Mouse (Mus musculus) gastrocnemius, postnatal 10 days (tissue): Measurements from ENCODE around the gene Cd44. TPM values are rescaled to one million over a fixed set of nuclear protein-coding genes. Genes with fewer than 3 reads are reported as not detected.
A peak's percentile ranks its signal among the peaks of the same experiment; 100 is the strongest.

Source experiments
- DNase-seq: peaks from one replicate; pipeline ENCODE4 v3.0.0; 2021; ENCODE audit warnings: mixed read lengths
- long read RNA-seq, 2 experiments: library from polyadenylated mRNA; stranded (forward); transcript quantifications; one replicate each; pipeline ENCODE4 v2.0.0; 2021
- total RNA-seq, 2 experiments: library from RNA; stranded (reverse); gene quantifications; 2 replicates each; pipeline ENCODE4 v1.2.3; 2021

Cd44 gene
- 10 to 100 TPM; 25.0 to 39.2 TPM for total RNA-seq
- long read RNA-seq, experiment 1, transcript Cd44-203 (9 exons, 2,848 nt), result major isoform, 25 of 28 reads
- long read RNA-seq, experiment 1, partial matches to known transcripts, result 3 of 28 reads
- long read RNA-seq, experiment 1, other reads (novel, unspliced or antisense), result 0 of 28 reads
- long read RNA-seq, experiment 2, transcript Cd44-203 (9 exons, 2,848 nt), result major isoform, 17 of 20 reads
- long read RNA-seq, experiment 2, partial matches to known transcripts, result 1 of 20 reads
- long read RNA-seq, experiment 2, other reads (novel, unspliced or antisense), result 2 of 20 reads

DNA sequence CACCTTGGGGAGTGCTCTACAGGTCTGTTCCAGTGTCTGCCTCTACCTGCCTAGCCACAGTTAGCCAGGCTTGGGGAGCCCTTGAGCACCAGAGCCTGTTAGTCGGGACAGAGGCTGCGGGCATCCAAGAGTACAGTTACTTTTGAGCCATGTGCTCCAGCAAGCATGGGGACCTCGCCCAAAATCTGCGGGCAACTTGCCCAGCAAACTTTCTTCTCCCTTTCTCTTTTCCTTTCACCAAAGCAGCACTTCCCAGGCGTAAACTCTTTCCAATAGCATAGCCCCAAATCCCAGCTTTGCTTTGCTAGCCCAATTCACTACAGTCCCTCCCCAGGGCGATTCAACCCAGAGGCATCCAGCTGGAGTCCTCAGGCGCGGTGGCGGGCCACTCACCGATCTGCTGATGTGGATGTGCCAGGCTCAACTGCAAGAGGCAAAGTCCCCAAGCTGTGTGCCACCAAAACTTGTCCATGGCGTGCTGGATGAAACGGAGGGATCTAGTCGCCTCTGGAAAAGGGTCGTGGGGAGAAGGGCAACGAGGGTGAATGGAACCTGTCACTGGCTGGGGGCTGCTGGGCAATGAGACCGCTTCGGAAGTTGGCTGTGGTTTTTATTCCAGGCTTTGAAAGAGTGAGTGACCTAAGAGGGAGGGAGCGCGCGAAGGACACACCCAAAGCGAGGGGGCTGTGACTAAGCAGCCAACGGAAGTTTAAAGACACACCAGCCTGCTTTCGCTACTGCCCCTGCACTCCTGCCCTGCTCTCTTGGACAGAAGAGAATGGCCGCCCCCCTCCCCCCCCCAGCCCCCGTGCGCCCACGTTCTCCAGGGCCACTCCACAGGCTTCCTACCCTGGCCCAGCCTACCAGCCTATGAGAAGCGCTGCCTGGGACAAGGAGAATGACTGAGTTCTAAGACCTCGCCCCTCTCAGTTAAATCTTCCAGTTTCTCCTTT, at the start of gene Cd44:
TSS of gene Cd44 (minus strand) at position 791 of the 953 bp plus-strand sequence.
- DNase-seq, result peak; percentile 74

DNA sequence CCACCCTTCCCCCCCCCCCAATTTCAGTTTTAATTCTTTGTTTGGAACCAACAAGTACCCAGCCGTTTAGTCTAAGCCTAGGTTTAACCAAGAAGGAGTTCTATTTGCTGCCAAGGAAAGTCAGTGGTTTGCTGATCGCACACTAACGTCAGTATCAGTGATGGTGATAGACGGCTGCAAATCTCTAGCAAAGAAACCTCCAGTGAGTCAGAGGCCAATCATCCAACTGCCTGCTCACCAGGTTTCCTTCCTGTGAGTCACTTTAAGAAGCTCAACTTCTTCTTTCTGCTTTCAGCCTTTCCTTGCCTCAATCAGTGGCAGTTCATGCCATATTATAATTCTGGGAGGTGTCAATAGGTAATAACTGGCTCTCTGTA, 47.0 kb upstream of the Cd44 start:
- DNase-seq, result no peak

DNA sequence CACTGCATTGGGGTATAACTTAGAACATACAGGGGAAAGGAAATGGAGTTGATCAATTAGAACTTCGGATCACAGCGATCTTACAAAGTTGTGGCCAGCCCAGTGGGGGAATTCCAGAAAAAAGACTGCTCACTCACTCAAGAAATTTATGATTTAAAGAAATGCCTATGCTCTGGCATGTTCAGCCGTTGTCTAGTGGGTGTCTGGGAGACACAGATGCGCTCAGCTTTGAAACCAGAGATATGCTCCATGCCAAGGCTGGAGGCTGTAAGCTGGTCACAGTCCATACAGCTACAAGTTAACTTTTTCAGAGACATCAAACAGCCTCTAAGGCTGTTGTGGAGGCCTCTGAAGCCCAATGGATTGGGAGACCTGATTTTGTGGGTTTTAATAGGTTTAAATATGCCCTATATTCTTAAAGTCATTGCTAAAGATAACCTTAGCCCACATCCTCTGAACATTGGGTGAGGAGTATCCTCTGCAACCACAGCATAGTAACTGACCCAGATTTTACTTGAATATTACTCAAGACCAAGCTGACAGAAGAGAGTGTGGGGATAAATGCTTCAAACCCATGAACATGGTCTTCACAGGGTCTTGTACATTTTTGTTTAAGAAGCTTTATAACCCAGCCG, 46.5 kb upstream of the Cd44 start:
- no peak for DNase-seq

DNA sequence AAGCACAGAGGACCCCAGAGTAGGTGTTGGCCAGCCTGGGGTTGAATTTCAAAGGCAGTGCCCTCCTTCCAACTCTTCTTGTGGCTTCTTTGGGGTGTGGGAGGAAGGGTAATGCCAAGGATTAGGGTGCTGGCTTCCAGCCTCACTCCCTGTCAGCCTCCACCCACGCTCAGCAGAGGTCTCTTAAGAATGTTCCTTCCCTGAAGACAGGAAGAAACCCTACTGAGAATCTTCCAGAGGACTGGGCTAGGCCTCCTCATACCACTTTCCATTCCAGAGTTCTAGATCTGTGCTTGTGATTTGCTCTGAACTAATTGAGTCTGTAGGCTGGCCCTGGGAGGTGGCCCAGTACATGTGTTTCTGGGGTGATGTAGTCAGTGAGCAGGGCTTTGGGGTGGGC, 43.6 kb upstream of the Cd44 start:
- no peak for DNase-seq

DNA sequence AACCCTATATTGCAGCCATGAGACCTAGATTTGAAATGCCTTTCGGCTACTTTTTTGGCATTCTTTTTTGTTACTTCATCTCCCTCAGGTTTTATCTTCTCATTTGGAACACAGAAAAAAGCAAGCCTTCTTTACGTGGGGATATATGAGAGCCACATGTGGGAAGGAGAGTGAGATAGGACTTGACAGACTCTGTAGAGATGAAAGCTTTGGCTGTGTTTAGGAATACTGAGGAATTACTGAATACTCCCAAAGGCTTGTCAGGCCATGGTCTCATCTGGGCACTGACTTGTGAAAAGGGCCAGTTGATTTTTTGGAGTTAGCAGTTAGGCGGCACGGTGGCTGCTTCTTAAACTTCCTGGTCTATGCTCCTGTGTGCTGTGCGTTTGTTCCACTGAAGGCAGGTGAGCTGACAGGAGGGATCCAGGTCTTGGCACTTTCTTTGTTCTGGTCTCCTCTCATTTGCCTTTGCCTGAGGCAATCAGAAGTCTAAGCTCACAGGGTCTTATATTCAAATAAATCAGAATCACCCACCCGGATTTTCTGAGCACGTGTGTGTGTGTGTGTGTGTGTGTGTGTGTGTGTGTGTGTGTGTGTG, 43.0 kb upstream of the Cd44 start:
- DNase-seq, result no peak

DNA sequence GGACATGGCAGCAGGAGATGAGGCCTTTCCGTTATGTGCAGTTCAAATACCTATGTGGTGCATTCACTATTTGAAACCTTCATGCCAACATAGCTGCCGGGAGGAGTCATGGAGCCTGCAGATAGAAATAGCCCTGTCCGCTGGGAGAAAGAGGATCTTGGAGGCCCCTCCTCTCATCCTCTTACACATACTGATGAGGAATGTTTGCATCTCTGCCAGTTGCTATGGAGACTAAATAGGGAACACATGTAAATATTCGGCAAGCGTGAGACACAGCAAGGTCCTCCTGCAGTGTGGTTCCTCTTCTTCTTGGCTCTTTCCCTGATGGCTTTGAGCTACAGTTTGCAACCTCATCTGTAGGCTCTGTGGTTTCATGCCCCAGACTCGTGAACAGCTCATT, 42.5 kb upstream of the Cd44 start:
- no peak for DNase-seq

DNA sequence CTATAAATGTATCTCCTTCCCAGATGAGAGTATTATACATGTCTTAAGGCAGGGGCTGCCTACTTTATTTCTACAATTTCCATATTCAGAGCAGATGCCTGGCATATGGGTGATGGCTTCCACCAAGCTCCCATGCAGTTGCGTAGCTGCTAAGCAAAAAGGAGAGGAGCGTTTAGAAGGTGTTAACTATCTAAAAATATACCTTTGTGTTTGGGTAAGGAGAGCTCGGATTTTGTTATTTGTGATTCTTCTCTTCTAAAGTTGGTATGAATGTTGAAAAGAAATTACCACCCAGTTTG, 41.3 kb upstream of the Cd44 start:
- DNase-seq, result no peak

DNA sequence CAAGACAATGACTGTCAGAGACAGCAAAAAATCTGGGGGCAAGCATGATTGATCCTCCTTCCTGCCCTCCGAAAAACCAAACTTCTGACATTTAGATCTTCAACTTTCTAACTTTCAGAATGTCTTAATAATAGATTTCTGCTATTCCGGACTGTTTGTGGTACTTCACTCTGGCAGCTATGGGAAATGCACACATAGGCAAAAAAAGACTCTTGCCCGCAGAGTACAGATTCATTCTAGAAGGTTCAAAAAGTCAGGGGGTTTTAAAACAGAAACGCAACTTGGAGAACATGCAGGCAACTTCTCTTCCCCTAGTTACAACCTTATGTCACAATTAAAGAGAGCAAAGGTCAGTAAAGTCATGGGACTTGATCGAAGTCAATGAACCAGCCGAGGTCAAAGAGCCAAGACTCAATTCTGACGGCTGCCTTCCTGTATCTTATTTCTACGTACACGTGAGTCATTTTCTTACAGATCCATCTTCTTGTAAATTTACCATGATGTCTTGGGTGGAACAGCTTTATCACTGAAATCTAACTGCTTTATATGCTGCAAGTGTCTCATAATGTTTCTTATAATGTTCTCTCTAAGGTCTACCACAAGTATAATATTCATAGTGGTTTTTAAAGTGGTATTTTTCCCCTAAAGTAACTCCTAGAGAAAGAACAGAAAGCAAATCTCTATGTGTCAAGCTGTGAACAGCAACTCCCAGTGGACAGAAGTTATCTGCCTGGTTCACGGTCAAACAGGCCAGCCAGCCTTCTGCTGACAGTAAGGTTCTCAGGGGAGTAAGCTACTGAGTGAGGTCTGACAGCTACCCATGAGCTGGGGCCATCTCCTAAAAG, 40.7 kb upstream of the Cd44 start:
- no peak for DNase-seq

DNA sequence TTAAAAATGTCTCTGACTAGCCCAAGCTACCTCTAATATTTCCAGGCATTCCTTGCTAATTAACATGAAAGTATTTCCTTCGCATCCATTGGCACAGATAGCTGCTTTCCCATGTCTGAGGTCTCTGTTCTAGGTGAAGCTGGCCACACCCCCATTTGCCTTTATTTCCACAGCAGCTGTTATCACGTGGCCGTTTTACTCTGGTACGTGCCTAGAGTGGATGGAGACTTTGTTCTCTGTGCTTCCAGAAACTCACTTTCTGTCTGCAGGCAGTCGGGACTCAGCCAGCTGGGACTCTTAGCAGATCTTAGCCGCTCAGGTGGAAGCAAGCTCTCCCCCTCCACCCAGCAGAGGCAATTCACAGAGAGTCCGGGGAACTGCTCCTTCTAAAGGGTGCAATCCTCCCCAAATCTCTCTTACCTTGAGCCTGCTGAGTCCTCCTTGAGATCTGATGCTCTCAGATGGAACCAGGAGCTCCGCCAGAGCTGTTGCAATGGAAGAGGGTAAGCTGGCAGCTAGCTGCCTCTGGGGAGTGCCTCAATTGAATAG, 39.4 kb upstream of the Cd44 start:
- DNase-seq, result no peak

DNA sequence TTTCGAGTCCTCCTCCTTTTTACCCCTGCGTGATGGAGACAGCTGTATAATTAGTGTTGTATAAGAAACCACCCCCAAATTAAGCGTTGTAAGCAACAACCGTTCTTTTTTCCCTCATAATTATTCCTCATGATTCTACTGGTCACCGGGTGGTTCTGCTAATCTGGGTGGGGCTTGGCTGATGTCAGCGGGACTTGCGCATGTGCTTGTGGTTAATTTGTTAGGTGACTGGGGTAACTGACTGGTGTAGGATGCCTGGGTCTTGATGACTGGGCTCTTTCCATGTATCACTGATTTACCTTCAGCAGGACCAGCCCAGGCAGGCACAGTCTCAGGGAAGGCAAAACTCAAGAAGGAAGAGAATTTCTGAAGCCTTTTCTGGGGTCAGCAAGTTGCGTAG, 38.7 kb upstream of the Cd44 start:
- DNase-seq, result no peak

DNA sequence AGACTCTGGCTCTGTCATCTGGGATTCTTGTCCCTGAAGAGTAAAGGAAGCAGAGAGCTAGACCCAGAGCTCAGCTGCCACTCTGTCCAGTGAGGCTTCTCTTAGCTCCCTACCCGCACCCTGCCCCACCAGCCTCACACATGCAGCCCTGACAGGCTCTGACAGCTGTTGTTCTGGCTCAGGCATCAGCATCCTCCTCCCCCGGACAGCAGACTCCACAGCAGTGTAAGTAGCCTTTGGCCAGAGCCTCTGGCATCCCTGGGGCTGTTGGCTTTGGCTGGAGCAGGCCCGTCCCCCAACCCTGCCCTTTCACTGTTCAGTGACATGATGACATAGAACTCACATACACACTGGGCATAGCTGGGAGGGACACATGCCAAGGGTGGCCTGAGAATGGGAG, 35.4 kb upstream of the Cd44 start:
- DNase-seq, result peak; percentile 47

DNA sequence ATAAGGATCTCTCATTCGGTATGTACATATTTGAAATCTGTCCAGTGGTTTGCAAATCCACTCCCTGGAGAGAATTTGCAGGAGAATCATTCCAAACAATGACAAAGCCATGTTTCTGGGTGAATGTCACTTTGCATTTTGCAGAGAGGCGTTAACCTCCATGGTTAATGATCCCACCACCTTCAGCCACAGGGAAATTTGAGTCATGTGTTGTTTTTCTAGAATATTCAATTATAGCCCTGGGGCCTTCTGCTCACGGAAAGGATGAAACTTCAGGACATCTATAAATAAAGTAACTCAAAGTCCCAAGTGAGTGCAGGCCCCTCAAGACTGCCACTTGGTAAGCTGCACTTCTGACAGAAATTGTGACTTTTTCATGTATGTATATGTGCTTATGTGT, 33.4 kb upstream of the Cd44 start:
- DNase-seq, result no peak

DNA sequence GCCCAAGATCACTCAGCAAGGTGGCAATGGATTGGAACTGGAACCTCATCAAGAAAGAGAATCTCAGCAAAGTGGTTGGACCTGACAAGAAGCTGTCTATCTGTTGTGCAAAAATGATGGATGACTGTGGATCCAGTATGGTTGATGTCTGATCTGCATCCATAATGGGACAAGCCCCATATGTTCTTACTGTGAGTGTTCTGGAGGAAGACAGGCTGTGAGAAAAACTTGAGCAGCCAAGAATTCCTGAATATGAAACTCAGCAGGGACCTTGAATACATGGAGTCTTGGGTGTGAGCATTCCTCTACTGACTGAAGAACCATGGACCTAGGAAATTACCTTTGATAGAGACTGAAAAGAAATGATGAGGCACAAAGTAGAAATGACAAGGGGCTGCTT, 32.3 kb upstream of the Cd44 start:
- no peak for DNase-seq

DNA sequence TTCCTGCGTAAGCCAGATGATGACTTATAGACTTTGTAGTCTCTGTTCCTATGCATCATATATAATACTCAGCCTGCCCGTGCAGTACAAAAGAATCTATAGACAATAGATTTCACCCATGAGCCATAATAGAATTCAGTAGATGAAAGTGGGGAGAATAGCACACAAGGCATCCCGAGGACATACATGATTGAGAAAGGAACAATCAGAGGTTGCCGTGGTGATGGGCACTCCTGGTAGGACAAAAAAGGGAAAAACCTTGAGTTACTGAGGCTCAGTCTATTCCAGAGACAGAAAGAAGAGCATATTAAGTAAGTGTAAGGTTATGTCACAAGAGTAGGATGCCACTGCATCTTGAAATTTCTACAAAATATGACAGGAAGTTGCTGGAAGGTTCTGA, 31.7 kb upstream of the Cd44 start:
- no peak for DNase-seq

DNA sequence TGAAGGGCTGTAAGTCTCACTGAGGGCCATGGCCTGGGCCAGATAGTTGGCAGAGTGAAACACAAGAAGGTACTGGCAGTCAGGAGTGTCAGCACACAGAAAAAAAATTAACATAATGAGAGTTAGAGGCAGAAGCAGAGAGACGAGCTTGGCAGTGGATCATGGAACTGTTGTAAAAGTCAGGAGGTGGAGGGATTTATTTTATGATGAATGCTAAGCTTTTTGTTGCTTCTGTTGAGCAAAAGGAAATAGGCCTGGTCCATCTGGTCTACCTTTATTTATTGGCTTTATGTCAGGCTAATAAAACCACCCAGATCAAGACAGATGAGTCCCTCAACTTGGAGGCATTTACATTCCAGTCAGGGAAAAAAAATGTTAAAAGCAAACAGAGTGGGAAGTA, 31.2 kb upstream of the Cd44 start:
- no peak for DNase-seq

DNA sequence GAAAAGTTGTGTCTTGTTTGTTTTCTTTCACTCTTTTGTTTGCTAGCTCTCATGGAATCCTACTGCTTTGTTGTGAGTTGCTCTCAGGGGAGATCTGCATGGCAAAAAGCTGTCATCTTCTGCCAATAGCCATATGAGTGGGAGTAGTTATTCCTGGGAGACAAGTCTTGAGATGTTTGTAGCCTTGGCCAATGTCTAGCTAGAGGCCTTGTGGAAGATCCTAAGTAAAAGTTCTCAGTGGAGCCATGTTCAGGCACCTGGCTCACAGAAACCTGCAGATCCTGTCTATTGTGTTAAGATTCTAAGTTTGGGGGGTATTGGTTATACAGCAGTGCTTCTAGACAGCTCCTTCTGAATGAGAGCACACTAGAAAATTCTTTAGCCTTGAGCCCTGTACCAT, 26.7 kb upstream of the Cd44 start:
- DNase-seq, result no peak

DNA sequence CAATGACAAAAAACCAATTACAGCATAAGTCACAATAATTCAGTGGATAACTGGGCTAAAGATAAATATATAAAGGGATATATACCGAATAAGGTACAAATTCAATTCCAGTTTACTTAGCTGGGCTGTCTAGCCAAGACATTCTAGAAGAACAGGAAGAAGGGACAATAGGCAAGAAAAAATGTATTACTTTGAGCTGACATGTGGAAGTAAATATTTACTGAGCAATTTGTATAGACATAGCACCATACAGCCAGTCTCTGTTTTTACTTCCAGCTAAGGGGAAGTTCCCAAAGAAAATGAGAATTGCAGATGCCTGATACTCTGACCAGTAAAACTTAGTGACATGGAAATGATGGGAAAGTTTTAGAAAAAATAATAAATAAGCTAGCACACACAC, 23.0 kb upstream of the Cd44 start:
- no peak for DNase-seq

DNA sequence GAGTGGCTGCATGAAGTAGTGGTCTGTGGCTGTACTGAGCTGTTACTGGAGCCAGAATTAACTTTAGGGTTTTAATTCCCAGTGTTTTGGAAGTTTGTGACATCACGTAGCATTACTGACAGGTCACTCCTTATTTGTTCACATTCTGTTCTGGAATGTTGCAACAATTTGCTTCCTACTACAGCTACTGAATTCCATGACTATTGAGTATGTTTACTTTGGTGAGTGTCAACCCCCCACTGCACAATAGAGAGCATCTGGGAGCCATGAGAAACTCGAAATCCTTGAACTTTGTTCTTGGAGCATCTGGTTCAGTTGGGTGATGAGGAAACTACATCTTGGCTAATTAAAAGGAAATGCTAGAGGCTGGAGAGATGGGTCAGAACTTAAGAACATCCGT, 22.2 kb upstream of the Cd44 start:
- no peak for DNase-seq

DNA sequence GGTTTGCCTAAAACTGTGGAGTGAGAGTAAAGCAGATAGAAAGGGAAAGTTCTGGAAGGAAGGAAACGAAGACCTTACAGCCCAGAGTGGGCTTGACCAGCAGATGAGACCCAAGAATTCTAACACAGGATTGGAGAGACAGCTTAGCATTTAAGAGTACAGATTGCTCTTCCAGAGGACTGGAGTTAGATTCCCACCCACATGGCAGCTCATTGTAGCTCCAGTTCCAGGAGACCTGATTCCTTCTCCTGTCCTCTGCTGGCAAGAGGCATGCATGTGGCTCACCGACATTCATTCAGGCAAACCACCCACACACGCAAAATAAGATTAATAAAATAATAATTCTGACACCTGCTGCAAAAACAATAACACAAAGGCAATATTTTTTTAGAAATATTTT, 20.6 kb upstream of the Cd44 start:
- DNase-seq, result no peak

DNA sequence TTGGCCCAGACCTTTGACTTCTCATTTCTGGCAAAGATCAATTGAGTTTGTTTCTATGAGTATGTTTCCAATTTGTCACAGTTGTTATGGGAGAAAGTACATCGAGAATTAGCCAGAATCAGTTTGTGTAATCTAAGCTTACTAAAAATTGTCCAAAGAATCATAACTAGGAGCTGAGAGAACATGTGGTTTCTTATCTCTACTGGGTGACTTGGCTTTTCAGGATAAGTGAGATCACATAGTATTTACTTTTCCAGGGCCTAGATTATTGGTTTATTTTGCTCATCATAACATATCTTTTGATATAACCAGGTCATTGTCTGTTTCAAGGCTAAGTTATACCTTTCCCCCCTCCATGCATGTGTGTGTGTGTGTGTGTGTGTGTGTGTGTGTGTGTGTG, 16.8 kb upstream of the Cd44 start:
- DNase-seq, result no peak

DNA sequence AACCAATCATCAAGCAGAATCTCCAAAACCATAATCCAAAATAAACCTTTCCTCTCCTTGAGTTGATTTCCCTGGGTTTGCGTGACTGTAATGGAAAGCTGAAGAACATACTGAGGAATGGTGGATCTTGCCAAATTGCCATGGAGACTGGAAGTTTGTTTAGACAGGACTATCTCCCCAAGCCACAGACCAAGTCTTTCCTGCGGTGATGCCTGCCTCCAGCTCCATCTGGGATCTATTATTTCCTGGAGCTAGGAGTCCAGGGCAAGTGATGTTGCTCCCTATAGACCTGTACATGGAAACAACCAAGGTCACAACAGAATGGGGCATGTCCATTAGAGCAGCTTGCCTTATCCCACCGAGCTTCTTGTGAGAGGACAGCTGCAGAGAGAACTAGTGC, 15.1 kb upstream of the Cd44 start:
- no peak for DNase-seq

DNA sequence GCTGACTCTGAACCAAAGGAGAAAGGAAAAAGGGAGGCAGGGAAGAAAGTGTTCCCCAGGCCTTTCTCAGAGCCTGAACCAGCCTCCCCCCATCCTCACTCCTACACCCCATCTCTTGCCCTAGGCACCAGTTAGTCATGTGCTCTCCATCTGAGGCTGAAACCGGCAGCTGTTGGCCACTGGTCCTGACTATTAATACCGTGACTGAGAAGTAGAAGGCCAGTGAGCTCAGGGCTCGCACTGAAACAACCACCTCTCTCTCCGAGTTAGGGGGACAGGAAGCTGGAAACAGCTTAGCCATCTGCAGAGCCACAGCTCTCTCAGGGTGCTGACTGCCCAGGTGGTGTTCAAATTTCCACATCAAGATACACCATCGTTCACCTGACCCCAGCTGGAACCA, 13.2 kb upstream of the Cd44 start:
- no peak for DNase-seq
